Comparison of ENCODE assay signal across 9 mouse cellular contexts in the genomic region with DNA sequence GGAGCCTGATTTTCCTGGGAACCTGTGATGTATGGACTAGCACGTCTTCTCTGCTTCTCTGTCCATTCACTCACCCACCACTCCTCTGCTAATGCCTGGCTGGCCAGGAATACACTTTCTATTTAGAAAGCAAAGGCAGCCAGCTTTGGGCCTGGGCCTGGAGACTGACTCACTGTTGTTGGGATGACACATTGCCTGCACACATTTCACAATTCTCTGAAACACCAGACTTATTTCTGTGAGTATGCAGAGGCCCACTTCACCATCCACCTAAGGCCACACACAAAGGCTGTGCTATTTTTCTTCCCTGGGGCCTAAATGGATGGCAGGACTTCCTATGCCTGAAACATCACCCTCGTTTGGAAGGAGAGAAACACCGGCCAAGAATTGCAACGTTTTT.
A peak's percentile ranks its signal among the peaks of the same experiment; 100 is the strongest.
DNase-seq lines count a peak whose midpoint lies in the region; ATAC-seq and TF ChIP-seq lines count a peak whose summit lies in the region.
"Had no signal": no experiment of that assay in that cellular context is flagged by ENCODE, and none has a peak within 500 bp of the region (broad histone marks: within the 10 kb centered on the region; RNA-seq: fewer than 3 reads in every experiment).

No protein-coding gene starts in this region.

- H3K9me3 ChIP-seq in heart, embryonic 12.5 days (replicated peaks) = no peaks in the 10 kb centered on the region
- H3K9me3 ChIP-seq in lung, embryonic 16.5 days (ENCODE audit: control insufficient read depth, low read length) = no peaks in the 10 kb centered on the region

- TF ChIP-seq CTCF in cerebellum, adult 2 months (IDR thresholded peaks at IDR 0.05; ENCODE audit: borderline replicate concordance, insufficient read depth, low read depth, low read length) = no peak

- H3K9ac ChIP-seq in heart, embryonic 12.5 days = no peak overlapping the region
- H3K9ac ChIP-seq in lung, embryonic 16.5 days (ENCODE audit: low read length) = no peak overlapping the region

- H3K4me3 ChIP-seq in heart, embryonic 12.5 days = no peak overlapping the region
- H3K4me3 ChIP-seq in lung, embryonic 16.5 days (ENCODE audit: low read length) = no peak overlapping the region
- no peak overlapping the region for H3K4me3 ChIP-seq in cerebellum, adult 2 months (replicated peaks; ENCODE audit: insufficient read depth, low read depth, low read length)

- H3K4me1 ChIP-seq in heart, embryonic 12.5 days (replicated peaks) = 0 out of 2 replicates have a peak, but pooled peaks cover 3% of the 10 kb centered on the region
- no peaks in the 10 kb centered on the region for H3K4me1 ChIP-seq in lung, embryonic 16.5 days (replicated peaks; ENCODE audit: control insufficient read depth, insufficient read depth, low read length)
- no peaks in the 10 kb centered on the region for H3K4me1 ChIP-seq in cerebellum, adult 2 months (ENCODE audit: control insufficient read depth, insufficient read depth, low read length)

- H3K27me3 ChIP-seq in heart, embryonic 12.5 days (replicated peaks) = peaks cover 7% of the 10 kb centered on the region; the same call in 1 of the 2 replicates
- H3K27me3 ChIP-seq in lung, embryonic 16.5 days (ENCODE audit: control insufficient read depth, insufficient read depth, low read depth, low read length) = peaks cover 2% of the 10 kb centered on the region; the same call in 1 of the 2 replicates
- no peaks in the 10 kb centered on the region; the same call in 1 of the 2 replicates for H3K27me3 ChIP-seq in cerebellum, adult 2 months (ENCODE audit: control insufficient read depth, insufficient read depth, low read length)
- H3K27me3 ChIP-seq: CH12.LX had no signal

- no peak overlapping the region for H3K4me2 ChIP-seq in heart, embryonic 12.5 days
- H3K4me2 ChIP-seq in lung, embryonic 16.5 days (ENCODE audit: low read depth, low read length) = no peak overlapping the region

- no peaks in the 10 kb centered on the region for H3K36me3 ChIP-seq in heart, embryonic 12.5 days
- H3K36me3 ChIP-seq in lung, embryonic 16.5 days (ENCODE audit: control insufficient read depth, insufficient read depth, low read length) = no peaks in the 10 kb centered on the region

- no peak for ATAC-seq in heart, embryonic 12.5 days (ENCODE audit: insufficient number of reproducible peaks, low FRiP score)
- peak; percentile 57 for ATAC-seq in lung, embryonic 16.5 days (ENCODE audit: low read depth)
- ATAC-seq in erythroid progenitor cell, adult 5-6 weeks (replicated peaks; ENCODE audit: low FRiP score, poor library complexity, severe bottlenecking) = no peak

- peak; percentile 97 for DNase-seq in heart, adult 11 months
- DNase-seq in adrenal gland, adult 2 months = peak; percentile 85
- peak; percentile 42 for DNase-seq in gonadal fat pad, adult 2 months (ENCODE audit: low read depth)
- DNase-seq in thymus, postnatal 14 days = no peak
- DNase-seq in cerebellum, adult 2 months = no peak

- 59% methylated on average over 4 of the region's 4 CpGs for WGBS in heart, embryonic 12.5 days
- WGBS in lung, embryonic 16.5 days = 42% methylated on average over 4 of the region's 4 CpGs
- 38% methylated on average over 4 of the region's 4 CpGs for WGBS in cerebellum, adult 2 months

- TF ChIP-seq POLR2A in cerebellum, adult 2 months (IDR thresholded peaks at IDR 0.05; ENCODE audit: borderline replicate concordance, insufficient read depth, low read length) = no peak

- H3K27ac ChIP-seq in heart, embryonic 12.5 days (ENCODE audit: poor library complexity, severe bottlenecking) = no peak overlapping the region
- H3K27ac ChIP-seq in lung, embryonic 16.5 days (ENCODE audit: low read length) = no peak overlapping the region
- no peak overlapping the region for H3K27ac ChIP-seq in cerebellum, adult 2 months (ENCODE audit: insufficient read depth, low read length)

Comparison
In these comparisons a context has a peak if more than half of its experiments do, and no peak if none do; other contexts are left out.
1. DNase-seq: peak in heart, adult 11 months (single experiment), adrenal gland, adult 2 months (single experiment) and gonadal fat pad, adult 2 months (single experiment); none in thymus, postnatal 14 days (single experiment) and cerebellum, adult 2 months (0 of 2).